ENCODE assay signal across 12 mouse cellular contexts in genomic region chr14:28155706-28156105, GRCm38 (mm10).
DNase-seq lines count a peak whose midpoint lies in the region; ATAC-seq and TF ChIP-seq lines count a peak whose summit lies in the region.
"Had no signal": no experiment of that assay in that cellular context is flagged by ENCODE, and none has a peak within 500 bp of the region (broad histone marks: within the 10 kb centered on the region; RNA-seq: fewer than 3 reads in every experiment).

No protein-coding gene starts in this region.

- WGBS in forebrain, embryonic 16.5 days: 46% methylated on average over 4 of the region's 4 CpGs
- WGBS in forebrain, embryonic 10.5 days: 94% methylated on average over 4 of the region's 4 CpGs
- 70% methylated on average over 4 of the region's 4 CpGs for WGBS in limb, embryonic 14.5 days
- 89% methylated on average over 4 of the region's 4 CpGs for WGBS in limb, embryonic 10.5 days
- 94% methylated on average over 4 of the region's 4 CpGs for WGBS in thymus, adult 2 months

- H3K4me1 ChIP-seq in forebrain, embryonic 16.5 days (replicated peaks; ENCODE audit: control insufficient read depth, insufficient read depth, low read length): peaks cover 6% of the 10 kb centered on the region
- H3K4me1 ChIP-seq in forebrain, embryonic 10.5 days: no peaks in the 10 kb centered on the region
- H3K4me1 ChIP-seq in limb, embryonic 14.5 days (ENCODE audit: control insufficient read depth, insufficient read depth, low read length): peaks cover 4% of the 10 kb centered on the region; the same call in 1 of the 2 replicates
- H3K4me1 ChIP-seq in limb, embryonic 10.5 days: no peaks in the 10 kb centered on the region
- no peaks in the 10 kb centered on the region for H3K4me1 ChIP-seq in thymus, adult 2 months (replicated peaks; ENCODE audit: control insufficient read depth, insufficient read depth, low read length)
- H3K4me1 ChIP-seq: hindbrain, embryonic 15.5 days; lung, embryonic 15.5 days; stomach, embryonic 15.5 days had no signal

- intact Hi-C loops in heart, postnatal 14 days (cut with DNase I): no loop called here

- no peak overlapping the region for H3K9ac ChIP-seq in forebrain, embryonic 16.5 days (replicated peaks; ENCODE audit: low read depth, low read length)
- no peak overlapping the region for H3K9ac ChIP-seq in limb, embryonic 14.5 days (ENCODE audit: low read depth, low read length, severe bottlenecking)
- H3K9ac ChIP-seq: hindbrain, embryonic 15.5 days; lung, embryonic 15.5 days; stomach, embryonic 15.5 days had no signal

- no peak overlapping the region for H3K4me3 ChIP-seq in forebrain, embryonic 16.5 days (replicated peaks; ENCODE audit: low read length)
- H3K4me3 ChIP-seq in forebrain, embryonic 10.5 days: no peak overlapping the region
- no peak overlapping the region for H3K4me3 ChIP-seq in limb, embryonic 14.5 days (replicated peaks; ENCODE audit: low read length)
- H3K4me3 ChIP-seq in limb, embryonic 10.5 days: no peak overlapping the region
- H3K4me3 ChIP-seq in thymus, adult 2 months (ENCODE audit: control insufficient read depth, insufficient read depth, low read length): no peak overlapping the region
- H3K4me3 ChIP-seq: hindbrain, embryonic 15.5 days; lung, embryonic 15.5 days; stomach, embryonic 15.5 days had no signal

- no peak overlapping the region for H3K4me2 ChIP-seq in forebrain, embryonic 16.5 days (ENCODE audit: low read length)
- no peak overlapping the region for H3K4me2 ChIP-seq in limb, embryonic 14.5 days (replicated peaks; ENCODE audit: low read depth, low read length, severe bottlenecking)
- H3K4me2 ChIP-seq: hindbrain, embryonic 15.5 days; lung, embryonic 15.5 days; stomach, embryonic 15.5 days had no signal

- no peak overlapping the region for H3K27ac ChIP-seq in forebrain, embryonic 16.5 days (ENCODE audit: low read length)
- H3K27ac ChIP-seq in forebrain, embryonic 10.5 days: no peak overlapping the region
- no peak overlapping the region for H3K27ac ChIP-seq in limb, embryonic 14.5 days (replicated peaks; ENCODE audit: low read depth, low read length)
- no peak overlapping the region for H3K27ac ChIP-seq in limb, embryonic 10.5 days
- no peak overlapping the region for H3K27ac ChIP-seq in thymus, adult 2 months (ENCODE audit: control insufficient read depth, insufficient read depth, low read length)
- H3K27ac ChIP-seq: hindbrain, embryonic 15.5 days; lung, embryonic 15.5 days; stomach, embryonic 15.5 days had no signal

- H3K27me3 ChIP-seq in forebrain, embryonic 16.5 days (replicated peaks; ENCODE audit: control insufficient read depth, insufficient read depth, low read length): no peaks in the 10 kb centered on the region
- H3K27me3 ChIP-seq in forebrain, embryonic 10.5 days (ENCODE audit: poor library complexity, severe bottlenecking): no peaks in the 10 kb centered on the region
- no peaks in the 10 kb centered on the region for H3K27me3 ChIP-seq in limb, embryonic 14.5 days (ENCODE audit: control insufficient read depth, insufficient read depth, low read length)
- H3K27me3 ChIP-seq in limb, embryonic 10.5 days (ENCODE audit: low read depth, poor library complexity, severe bottlenecking): no peaks in the 10 kb centered on the region
- no peaks in the 10 kb centered on the region for H3K27me3 ChIP-seq in thymus, adult 2 months (ENCODE audit: control insufficient read depth, insufficient read depth, low read length)
- H3K27me3 ChIP-seq: hindbrain, embryonic 15.5 days; lung, embryonic 15.5 days; stomach, embryonic 15.5 days had no signal

- no peaks in the 10 kb centered on the region for H3K36me3 ChIP-seq in forebrain, embryonic 16.5 days (ENCODE audit: control insufficient read depth, insufficient read depth)
- no peaks in the 10 kb centered on the region for H3K36me3 ChIP-seq in forebrain, embryonic 10.5 days (replicated peaks)
- no peaks in the 10 kb centered on the region for H3K36me3 ChIP-seq in limb, embryonic 14.5 days (ENCODE audit: control insufficient read depth, insufficient read depth, low read length)
- H3K36me3 ChIP-seq in limb, embryonic 10.5 days: no peaks in the 10 kb centered on the region
- no peaks in the 10 kb centered on the region for H3K36me3 ChIP-seq in thymus, adult 2 months (ENCODE audit: control insufficient read depth, insufficient read depth, low read length)
- H3K36me3 ChIP-seq: hindbrain, embryonic 15.5 days; lung, embryonic 15.5 days; stomach, embryonic 15.5 days had no signal

- no peak for TF ChIP-seq CTCF in thymus, adult 2 months (IDR thresholded peaks at IDR 0.05; ENCODE audit: borderline replicate concordance, control insufficient read depth, extremely low read depth, insufficient read depth, low read length, poor library complexity)

- 0 out of 2 replicates have a peak, but pooled peaks have one; percentile 33 for ATAC-seq in forebrain, embryonic 16.5 days
- ATAC-seq in limb, embryonic 14.5 days (ENCODE audit: low FRiP score, low read depth): no peak
- no peak for ATAC-seq in monocyte, adult 5-6 weeks (replicated peaks; ENCODE audit: insufficient number of reproducible peaks, low FRiP score, low TSS enrichment, poor library complexity, severe bottlenecking)

- TF ChIP-seq POLR2A in limb, embryonic 14.5 days (IDR thresholded peaks at IDR 0.05; ENCODE audit: borderline replicate concordance, extremely low read depth, insufficient read depth, insufficient read length): no peak
- TF ChIP-seq POLR2A in thymus, adult 2 months (IDR thresholded peaks at IDR 0.05; ENCODE audit: control insufficient read depth, extremely low read depth, insufficient read depth, low read length, poor library complexity): no peak

- no peaks in the 10 kb centered on the region for H3K9me3 ChIP-seq in forebrain, embryonic 16.5 days (ENCODE audit: control insufficient read depth, low read length)
- no peaks in the 10 kb centered on the region for H3K9me3 ChIP-seq in forebrain, embryonic 10.5 days
- no peaks in the 10 kb centered on the region for H3K9me3 ChIP-seq in limb, embryonic 14.5 days (ENCODE audit: control insufficient read depth, low read length)
- H3K9me3 ChIP-seq in limb, embryonic 10.5 days (replicated peaks): no peaks in the 10 kb centered on the region
- H3K9me3 ChIP-seq: hindbrain, embryonic 15.5 days; lung, embryonic 15.5 days; stomach, embryonic 15.5 days had no signal

- DNase-seq in forebrain, embryonic 10.5 days (ENCODE audit: extremely low spot score, low spot score): no peak
- DNase-seq in limb, embryonic 14.5 days (ENCODE audit: low spot score): peak; percentile 7
- DNase-seq in limb, embryonic 10.5 days (ENCODE audit: low spot score): no peak
- peak; percentile 38 for DNase-seq in adrenal gland, postnatal 14 days
- peak; percentile 11 to 26 for DNase-seq in heart, postnatal 14 days
- no peak for DNase-seq in thymus, adult 2 months
- DNase-seq: kidney, postnatal 14 days had no signal

Comparison
In these comparisons a context has a peak if more than half of its experiments do, and no peak if none do; other contexts are left out.
1. DNase-seq: peak in limb, embryonic 14.5 days (single experiment), adrenal gland, postnatal 14 days (single experiment) and heart, postnatal 14 days (2 of 2); none in forebrain, embryonic 10.5 days (single experiment), limb, embryonic 10.5 days (single experiment) and thymus, adult 2 months (single experiment).